Mouse (Mus musculus) CD4-positive, CD25-positive, alpha-beta regulatory T cell, adult 4 months (primary cell): ENCODE data around the gene Ptcra. TPM values are rescaled to one million over a fixed set of nuclear protein-coding genes. Genes with fewer than 3 reads are reported as not detected.

Experiments
- ATAC-seq: one replicate; pipeline ENCODE4 v1.8.0; 2017
- polyA plus RNA-seq, 2 experiments: library from polyadenylated mRNA; unstranded; fragments of 100-300 nt; shearing (Covaris generic); gene quantifications; one replicate each; pipeline ENCODE4 v1.2.1; 2017

Ptcra gene
- polyA plus RNA-seq, 2 experiments from 2014 or later, result 0.49 TPM; not detected in 1

DNA sequence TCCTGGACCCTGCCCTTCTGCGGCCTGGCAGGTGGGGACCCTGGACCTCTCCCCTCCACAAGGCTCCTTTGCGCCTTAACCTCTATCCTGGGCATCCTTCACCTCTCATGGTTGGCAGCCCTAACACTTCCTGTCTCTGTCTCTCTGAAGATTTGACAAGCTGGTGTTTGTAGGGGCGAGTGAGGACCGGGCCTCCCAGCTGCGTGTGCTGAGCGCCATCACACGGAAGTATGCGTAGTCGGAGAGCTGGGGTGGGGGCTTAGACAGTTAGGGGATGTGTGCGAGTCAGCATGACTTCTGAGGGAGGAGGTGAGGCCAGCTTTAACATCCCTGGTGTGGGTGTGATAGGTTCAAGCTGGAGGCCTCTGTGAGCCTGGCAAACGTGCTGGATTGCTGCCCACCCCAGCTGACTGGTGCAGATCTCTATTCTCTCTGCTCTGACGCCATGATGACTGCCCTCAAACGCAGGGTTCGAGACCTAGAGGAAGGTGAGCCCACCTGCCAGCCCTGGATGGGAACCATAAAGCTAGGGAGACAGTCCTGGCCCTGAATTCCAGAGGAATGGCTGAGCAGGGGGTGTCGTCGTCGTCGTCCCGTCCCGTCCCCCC lies 38.9 kb downstream of the Ptcra start:
- ATAC-seq, result no peak

DNA sequence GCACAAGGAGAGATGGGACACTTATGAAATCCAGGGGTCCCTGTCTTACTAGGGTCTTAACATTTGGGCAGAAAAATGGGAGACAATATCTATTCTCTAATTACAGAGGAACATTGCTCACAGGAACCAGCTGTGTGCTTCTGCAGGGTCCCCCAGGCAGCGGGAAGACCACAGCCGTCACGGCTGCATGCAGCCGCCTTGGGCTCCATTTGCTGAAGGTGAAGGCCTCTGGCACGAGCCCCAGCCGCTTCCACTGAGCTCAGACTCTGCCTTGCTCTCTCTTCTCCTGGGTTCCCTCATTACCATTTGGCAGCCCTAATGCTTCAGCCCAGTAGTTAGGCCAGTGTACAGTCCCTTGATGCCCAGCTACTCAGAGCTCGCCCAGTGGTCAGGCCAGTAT lies 42.4 kb downstream of the Ptcra start:
- no peak for ATAC-seq

DNA sequence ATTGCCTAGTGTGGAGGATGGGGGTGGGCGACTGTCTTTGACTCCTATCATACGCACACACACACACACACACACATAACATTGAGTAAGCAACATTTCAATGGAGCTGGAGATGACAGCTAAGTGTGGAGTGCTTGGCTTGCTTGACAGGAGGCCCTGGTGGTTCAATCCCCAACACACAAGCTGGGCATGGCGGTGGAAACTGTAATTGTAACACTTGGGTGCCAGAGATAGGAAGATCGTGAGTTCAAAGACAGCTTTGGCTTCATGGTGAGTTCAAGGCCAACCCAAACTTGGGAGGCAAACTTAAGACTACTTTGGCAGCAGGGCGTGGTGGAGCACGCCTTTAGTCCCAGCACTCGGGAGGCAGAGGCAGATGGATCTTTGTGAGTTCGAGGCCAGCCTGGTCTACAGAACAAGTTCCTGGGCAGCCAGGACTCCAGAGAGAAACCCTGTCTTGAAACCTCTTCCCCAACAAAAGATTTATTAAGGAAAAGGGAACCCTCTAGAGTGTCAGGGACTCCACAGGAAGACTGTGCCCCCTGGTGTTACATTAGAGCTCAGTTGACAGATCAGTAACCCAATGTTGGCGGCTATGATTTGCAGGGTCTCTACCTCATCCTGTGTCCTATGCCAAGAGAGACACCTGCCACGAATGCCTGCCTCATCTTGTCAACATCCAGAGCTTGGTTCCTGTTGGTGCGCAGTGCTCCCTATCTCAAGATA lies 48.6 kb downstream of the Ptcra start:
- ATAC-seq, result no peak

DNA sequence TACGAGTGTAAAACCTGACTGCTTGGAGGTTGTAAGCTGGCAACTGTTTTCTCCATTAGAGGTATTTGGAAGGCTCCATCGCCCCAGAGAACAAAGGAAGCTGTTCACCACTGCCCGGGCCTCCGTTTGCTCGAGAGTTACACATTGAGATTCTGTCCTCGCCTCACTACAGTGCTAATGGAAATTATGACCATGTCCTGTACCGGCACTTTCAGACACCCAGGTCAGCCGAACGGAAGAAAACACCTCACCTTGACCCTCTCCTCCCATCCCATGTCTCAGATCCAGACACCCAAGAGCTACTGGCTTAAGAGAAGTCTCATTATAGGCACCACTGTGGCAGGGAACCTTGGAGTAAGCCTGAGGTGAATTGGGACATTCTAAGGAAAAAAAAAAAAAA lies 49.7 kb downstream of the Ptcra start:
- no peak for ATAC-seq

DNA sequence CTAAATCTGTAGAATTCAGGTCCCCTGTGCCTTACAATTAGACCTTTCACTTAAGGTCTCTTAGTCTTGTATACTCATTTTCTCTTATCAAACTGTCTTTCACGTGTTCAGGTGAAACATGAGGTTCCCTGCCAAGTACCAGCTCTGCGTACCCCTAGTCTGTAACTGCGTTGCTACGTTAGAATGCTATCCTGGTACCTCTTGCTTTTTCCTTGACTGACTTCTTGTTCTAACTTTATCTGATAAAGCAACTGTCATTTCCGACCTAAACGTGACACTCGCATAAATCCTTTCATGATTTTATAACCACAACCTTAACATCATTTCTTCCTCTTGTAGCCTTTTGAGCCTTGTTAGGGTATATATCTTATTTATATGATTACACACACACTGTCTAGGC lies 51.1 kb downstream of the Ptcra start:
- ATAC-seq, result peak; percentile 9

DNA sequence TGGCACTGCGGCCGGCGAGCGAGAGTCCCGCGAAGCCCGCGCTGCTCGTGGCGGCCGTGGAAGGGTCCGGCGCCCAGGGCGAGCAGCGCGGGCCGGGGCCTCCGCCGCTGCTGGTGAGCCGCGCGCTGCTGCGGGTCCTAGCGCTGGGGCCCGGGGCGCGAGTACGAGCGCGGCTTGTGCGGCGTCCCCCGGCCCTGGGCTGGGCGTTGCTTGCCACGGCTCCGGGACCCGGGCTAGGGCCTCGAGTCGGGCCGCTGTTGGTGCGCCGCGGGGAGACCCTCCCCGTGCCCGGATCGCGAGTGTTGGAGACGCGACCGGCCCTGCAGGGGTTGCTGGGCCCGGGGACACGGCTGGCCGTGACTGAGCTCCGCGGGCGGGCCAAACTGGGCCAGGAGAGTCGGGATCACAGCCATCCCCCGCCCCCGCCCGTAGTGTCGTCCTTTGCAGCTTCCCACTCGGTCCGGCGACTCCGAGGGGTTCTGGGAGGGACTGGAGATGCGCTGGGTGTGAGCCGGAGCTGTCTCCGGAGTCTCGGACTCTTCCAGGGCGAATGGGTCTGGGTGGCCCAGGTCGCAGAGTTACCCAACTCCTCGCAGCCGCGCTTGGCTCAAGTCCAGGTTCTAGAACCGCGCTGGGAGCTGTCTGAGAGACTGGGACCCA lies 51.8 kb downstream of the Ptcra start:
- peak; percentile 38 for ATAC-seq

DNA sequence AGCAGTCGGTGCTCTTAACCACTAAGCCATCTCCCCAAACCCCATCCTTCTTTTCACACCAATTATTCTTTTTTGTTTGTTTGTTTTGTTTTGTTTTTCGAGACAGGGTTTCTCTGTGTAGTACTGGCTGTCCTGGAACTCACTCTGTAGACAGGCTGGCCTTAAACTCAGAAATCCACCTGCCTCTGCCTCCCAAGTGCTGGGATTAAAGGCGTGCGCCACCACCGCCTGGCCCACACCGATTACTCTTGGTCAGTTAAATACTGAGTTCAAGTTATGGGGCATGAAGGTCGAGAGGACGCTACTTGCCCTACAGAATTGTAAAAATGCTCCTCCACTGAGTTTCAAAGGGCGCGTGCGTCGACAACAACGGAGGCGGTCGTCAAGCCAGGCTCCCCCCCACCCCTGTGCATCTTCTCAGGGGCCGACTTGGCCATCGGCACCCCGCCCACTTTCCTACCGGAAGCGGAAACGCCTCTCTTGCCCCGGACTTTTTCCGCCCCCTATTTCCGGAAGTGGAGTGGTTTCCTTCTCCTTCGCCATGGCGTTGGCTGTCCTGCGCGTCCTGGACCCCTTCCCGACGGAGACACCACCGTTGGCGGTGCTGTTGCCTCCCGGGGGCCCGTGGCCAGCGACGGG lies 52.4 kb downstream of the Ptcra start, which contains the start of gene Pex6:
Gene Pex6, plus strand, starts transcription at position 505 of the 639 bp plus-strand sequence.
- ATAC-seq, result peak; percentile 97

DNA sequence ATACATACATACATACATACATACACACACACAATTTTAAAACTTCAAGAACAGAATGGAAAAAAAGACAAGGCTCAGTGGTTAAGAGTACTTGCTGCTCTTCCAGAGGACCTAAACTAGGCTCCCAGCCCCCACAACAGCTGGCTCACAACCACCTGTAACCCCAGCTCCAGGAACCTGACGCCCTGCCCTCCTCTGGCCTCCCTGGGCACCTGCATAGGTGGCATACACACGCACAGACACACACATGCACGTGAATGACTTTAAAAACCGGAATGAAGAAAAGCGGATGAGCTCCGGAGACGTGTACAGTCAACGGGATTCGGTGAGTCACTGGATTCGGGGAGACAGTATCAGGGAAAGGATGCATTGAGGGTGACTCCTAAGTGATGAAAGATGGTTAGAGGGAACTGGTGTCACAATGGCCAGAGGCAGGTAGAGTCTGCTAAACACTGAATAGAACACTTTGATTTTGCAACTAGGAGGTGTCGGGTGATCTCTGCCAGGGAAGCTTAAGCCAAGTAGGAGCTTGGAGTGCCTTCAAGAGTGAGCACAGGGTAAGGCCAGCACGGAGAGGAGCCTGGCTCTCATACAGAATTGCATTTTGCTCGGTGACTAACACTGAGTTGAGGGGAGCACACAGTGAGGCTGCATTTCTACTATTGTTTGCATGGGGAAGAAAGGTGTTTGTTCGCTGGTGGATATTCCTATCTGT lies 57.0 kb downstream of the Ptcra start:
- ATAC-seq, result no peak

Other genes starting within 250 kb of the Ptcra start
- gene Cul9, start 217.3 kb downstream of the Ptcra start, polyA plus RNA-seq, result 1 to 10 TPM; 4.2 to 5.6 TPM
- gene Srf, start 207.5 kb downstream of the Ptcra start, polyA plus RNA-seq, result 1 to 10 TPM; 7.3 to 8.2 TPM
- not detected for gene Ptk7, start 134.2 kb downstream of the Ptcra start, polyA plus RNA-seq
- 10 to 100 TPM; 13.6 to 14.7 TPM for gene Klc4, start 117.7 kb downstream of the Ptcra start, polyA plus RNA-seq
- 10 to 100 TPM; 57.0 to 65.9 TPM for gene Mrpl2, start 117.5 kb downstream of the Ptcra start, polyA plus RNA-seq
- gene Cul7, start 113.4 kb downstream of the Ptcra start, polyA plus RNA-seq, result 1 to 10 TPM; 3.3 to 5.9 TPM
- gene Rrp36, start 89.4 kb downstream of the Ptcra start, polyA plus RNA-seq, result 10 to 100 TPM; 47.2 to 62.6 TPM
- 100 to 1,000 TPM; 185 to 202 TPM for gene Mea1, start 84.9 kb downstream of the Ptcra start, polyA plus RNA-seq
- gene Klhdc3, start 82.8 kb downstream of the Ptcra start, polyA plus RNA-seq, result 10 to 100 TPM; 22.1 to 25.8 TPM
- 10 to 100 TPM; 19.7 to 31.4 TPM for gene Ppp2r5d, start 58.6 kb downstream of the Ptcra start, polyA plus RNA-seq
- 1 to 10 TPM; 5.0 to 7.2 TPM for gene Pex6, start 52.2 kb downstream of the Ptcra start, polyA plus RNA-seq
- not detected for gene Gnmt, start 34.5 kb downstream of the Ptcra start, polyA plus RNA-seq
- 10 to 100 TPM; 24.4 to 25.5 TPM for gene Cnpy3, start 11.5 kb downstream of the Ptcra start, polyA plus RNA-seq
- 10 to 100 TPM; 16.1 to 18.9 TPM for gene 2310039H08Rik, start 8.9 kb upstream of the Ptcra start, polyA plus RNA-seq
- gene Rpl7l1, start 19.0 kb upstream of the Ptcra start, polyA plus RNA-seq, result 100 to 1,000 TPM; 159 to 205 TPM
- gene Bicral, start 94.8 kb upstream of the Ptcra start, polyA plus RNA-seq, result 10 to 100 TPM; 10.8 to 11.9 TPM
- gene Tbcc, start 127.0 kb upstream of the Ptcra start, polyA plus RNA-seq, result 1 to 10 TPM; 8.4 to 9.1 TPM
- gene Prph2, start 146.7 kb upstream of the Ptcra start, polyA plus RNA-seq, result not detected
- 10 to 100 TPM; 13.7 to 20.3 TPM for gene Ubr2, start 246.8 kb upstream of the Ptcra start, polyA plus RNA-seq